Mouse (Mus musculus): ENCODE measurements around the gene Chchd3.

GRCm38 (mm10) chr6:32837165-32837938 is 222.7 kb downstream of the Chchd3 start:
- TF ChIP-seq CTCF (IDR thresholded peaks at IDR 0.05) (peak; percentile 24), EP300 (IDR thresholded peaks at IDR 0.05) (no peak)
